Mouse (Mus musculus) ZHBTc4 (cell line): Measurements from ENCODE around the gene Upf1.

ENCODE experiments used
- DNase-seq: peaks from one replicate; pipeline ENCODE4 v3.0.0-alpha.2; 2011; ENCODE audit warnings: low read depth, low spot score

Gene Upf1

DNA sequence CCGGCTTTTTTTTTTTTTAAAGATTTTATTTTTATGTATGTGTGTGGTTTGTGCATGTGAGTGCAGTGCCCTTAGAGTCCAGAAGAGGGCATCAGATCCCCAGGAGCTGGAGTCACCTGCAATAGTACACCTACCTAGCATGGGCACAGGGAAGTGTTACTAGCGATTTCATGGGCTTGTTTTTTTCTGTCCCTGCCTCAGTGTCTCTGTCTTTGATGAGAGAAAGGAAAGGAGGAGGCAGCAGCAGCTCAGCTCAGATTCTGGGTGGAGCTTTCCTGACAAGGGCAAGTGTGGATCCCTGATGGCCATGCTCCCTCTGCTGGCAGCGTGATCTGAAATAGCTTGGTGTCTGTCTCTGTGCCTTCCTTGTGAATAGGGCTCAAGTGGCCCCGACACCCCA, 7.7 kb upstream of the Upf1 start:
- DNase-seq = peak; percentile 82

DNA sequence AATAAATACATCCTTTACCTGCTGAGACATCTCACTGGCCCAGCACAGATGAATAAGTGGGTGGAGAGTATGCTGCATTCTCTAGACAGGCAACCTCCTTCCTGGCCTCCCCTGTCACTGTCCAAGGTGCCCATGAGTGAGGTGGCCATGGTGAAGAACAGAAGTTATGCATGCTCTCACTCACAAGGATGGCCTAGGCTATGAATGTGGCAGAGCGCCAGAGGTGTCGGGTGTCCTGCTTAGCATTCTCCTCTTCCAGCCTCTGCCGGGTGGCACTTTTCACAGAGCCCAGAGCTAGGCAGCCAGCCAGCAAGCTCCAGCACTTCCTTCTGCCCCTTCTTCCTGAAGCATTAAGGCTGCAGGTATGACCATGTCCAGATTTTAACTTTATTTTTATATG, 6.3 kb upstream of the Upf1 start:
- DNase-seq = peak; percentile 21

DNA sequence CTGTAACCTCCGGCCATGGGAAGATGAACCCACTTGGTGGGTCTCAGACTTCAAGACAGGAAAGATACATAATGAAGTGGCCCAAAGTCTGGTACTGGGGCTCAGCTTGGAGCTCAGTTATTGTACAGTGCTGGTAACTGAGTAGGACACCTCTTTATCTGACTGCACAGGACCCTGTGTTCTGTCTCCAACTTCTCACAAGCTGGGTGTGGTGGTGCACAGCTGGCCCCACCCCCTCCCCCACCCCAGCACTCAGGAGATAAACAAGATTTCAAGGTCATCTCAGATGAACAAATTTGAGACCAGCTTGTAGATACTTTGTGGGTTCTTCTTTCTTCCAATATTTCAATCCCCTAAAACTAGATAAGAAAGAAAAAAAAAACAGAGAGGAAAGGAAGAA, 3.0 kb upstream of the Upf1 start:
- no peak for DNase-seq

DNA sequence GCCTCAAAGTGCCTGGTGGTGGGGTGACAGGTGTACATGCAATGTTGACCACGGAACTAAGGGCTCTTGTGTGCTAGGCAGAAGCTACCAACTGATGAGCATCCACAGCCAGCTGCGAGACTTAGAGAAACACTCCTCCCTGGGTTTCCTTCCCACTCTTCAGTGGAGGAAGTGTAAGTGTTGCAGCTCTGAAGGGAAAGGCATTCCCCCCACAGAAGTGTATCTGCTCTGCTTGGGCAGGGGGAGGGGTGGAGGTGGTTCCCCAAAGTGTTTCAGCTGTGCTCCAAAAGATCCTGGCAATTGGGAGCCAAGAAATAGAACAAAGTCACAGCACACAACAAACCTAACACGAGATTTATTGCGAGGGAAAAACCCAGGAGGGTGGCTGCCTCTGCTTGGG, 926 bp upstream of the Upf1 start:
- DNase-seq = no peak

- peak; percentile 33 for DNase-seq
Observed at GRCm38 (mm10) chr8:70352657-70353151, 374 bp downstream of the Upf1 start.

GRCm38 (mm10) chr8:70352000-70352384, 1.1 kb downstream of the Upf1 start:
- no peak for DNase-seq

- DNase-seq = no peak
Observed at GRCm38 (mm10) chr8:70351035-70351999, 1.8 kb downstream of the Upf1 start.

GRCm38 (mm10) chr8:70347860-70348420, 5.1 kb downstream of the Upf1 start:
- DNase-seq = no peak

DNA sequence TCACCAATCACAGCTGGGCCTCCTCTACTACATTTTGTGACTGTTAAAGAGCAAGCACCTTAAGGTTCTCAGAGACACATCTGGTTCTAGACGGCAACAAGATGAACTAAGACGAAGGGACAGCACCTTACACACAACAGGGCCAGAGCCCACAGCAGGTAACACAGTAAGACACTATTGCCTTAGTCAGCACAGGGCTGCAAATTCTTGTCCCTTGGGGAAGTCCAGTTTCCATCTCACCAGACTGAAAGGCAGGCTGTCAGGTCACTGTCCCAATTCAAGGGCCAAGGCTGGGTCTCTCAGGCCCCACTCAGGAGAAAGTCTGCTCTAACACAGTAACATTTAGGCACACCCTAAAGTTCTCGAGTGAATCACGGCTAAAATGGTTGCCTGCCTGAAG, 5.6 kb downstream of the Upf1 start:
- DNase-seq = no peak

DNA sequence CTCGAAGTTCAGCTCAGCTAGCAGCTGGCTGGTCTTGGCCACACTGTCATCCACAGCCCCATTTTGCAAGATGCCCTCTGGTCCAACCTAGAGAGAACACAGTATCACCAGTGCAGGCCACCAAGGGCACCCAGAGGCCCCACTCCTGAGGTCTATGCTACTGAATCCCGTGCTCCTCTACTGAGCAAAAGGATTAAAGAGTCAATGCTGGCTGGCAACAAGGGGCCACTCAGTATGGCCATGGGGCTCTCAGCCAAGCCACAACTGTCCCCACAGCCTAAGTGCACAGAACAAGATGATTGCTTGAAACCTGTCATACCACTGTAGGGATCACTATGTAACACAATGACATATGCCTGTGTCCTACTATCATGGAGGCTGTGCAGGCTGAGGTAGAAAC, 8.8 kb downstream of the Upf1 start:
- no peak for DNase-seq

DNA sequence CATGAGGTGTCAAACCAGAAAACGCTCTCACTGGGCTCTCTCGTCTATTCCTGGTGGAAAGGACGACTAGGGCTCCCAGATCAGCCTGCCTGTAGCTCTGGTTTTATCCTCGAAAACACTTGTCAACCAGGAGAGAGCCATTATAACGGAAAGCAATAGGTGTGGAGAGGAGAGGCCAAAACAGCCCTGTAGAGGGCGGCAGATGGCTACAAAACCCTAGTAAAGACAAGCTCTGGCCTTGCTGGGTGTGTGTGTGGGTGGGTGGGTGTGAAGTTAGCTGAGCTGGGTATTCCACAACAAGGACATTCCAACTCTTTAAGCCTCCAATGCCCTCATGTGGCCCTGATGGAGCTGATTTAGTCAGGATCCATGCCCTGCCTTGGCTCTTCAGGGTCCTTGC, 9.4 kb downstream of the Upf1 start:
- peak; percentile 73 for DNase-seq

DNA sequence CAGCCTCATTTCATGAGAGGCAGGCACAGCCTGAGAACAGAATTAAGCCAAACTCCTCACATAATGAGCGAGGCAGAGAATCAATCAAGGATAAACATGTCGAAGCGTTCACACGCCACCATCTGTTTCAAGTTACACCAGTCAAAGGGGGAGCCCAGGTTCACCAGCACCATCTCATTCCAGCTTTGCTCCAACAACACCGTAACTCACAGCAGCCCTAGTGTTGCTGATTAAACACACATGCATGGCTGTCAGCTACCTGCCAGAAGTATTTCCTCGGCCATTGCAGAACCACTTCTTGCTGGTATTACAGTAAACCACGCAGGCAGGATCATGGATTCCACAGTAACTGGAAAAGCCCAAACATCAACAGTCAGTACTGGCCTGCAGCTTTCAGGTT, 10.0 kb downstream of the Upf1 start:
- DNase-seq = no peak

DNA sequence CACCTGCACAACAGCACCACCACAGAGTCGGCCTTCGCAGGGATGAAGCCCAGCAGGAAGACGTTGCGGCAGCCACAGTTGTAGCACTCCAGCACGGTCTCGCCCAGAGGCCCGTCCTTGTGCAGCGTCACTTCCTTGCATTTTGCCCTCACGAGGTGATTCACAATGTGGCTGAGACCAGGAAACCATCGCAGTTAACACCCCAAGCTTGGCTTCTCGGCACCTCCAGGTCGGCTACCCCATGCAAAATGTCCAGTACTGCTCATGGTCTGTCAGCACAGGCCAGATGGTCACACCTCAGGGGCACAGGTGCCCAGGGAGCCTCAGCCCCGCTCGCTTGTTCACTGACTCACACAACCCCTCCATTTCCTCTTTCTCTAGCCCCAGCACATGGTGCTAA, 11.1 kb downstream of the Upf1 start:
- no peak for DNase-seq

DNA sequence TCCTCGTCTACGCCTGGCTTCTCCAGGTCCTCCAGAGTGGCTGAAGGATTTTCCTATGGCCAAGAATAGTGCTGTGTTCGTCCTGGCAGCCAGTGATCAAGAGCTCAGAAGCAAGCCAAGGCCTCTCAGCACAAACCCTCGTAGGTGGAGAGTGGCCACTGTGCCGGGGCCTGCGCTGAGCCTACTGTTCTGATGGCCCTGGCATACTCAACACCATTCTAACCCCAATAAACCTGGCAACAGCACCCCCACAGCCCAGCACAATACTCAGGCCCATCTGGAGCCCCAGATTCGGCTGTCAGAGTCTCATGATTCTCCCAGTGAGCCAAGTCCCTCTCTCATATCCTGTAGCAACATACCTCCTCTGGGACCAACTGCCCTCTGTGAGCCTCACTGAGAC, 12.4 kb downstream of the Upf1 start:
- DNase-seq = no peak

DNA sequence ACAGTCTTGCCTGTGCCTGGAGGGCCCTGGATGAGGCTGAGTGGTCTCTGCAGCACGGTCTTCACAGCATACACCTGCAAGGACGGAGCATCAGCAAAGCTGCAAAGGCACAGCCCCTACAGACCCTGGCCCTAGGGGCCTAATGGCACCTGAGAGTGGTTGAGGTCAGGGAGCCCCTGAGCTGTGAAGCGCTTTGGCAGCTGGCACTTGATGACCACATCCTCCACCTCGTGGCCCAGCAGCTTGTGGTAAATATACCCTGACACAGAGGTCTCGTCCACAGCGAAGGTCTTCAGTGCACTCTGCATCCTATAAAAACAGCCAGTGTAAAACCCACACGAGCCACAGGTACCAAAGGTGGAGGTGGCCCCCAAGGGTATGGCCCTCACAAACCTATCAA, 14.1 kb downstream of the Upf1 start:
- no peak for DNase-seq

DNA sequence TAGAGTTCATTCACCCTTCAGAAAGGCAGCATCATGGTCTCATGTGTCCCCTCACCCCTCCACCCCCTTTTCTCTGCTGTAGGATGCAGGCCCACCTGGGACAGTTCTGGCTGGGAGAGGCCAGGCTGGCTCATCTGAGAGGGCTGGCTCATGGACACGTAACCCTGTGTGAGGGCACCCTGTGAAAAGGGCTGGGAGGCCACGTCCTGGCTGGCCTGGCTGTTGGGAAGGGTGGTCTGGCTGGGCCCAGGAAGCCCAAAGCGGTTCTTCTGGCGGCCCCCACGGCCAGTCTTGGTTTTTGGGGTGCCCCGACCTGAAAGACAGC, 20.2 kb downstream of the Upf1 start:
- DNase-seq = no peak

GRCm38 (mm10) chr8:70332070-70332877, 20.8 kb downstream of the Upf1 start:
- DNase-seq = peak; percentile 84

- DNase-seq = peak; percentile 41
Observed at GRCm38 (mm10) chr8:70331526-70331925, 21.6 kb downstream of the Upf1 start.

- peak; percentile 93 for DNase-seq
Observed at GRCm38 (mm10) chr8:70330741-70331364, 22.2 kb downstream of the Upf1 start.

GRCm38 (mm10) chr8:70329835-70330740, 23.0 kb downstream of the Upf1 start:
- no peak for DNase-seq
